Mouse (Mus musculus) forebrain, embryonic 11.5 days (tissue): ENCODE results near the gene Urb2. TPM values are rescaled to one million over a fixed set of nuclear protein-coding genes. Genes with fewer than 3 reads are reported as not detected.

ENCODE experiments used
- ATAC-seq: fragments of 200-750 bp; cut with Nextera tagmentation; replicated peaks from 2 replicates; pipeline ENCODE4 v1.8.0; 2017; ENCODE audit warnings: moderate TSS enrichment; ENCODE audit not compliant: low FRiP score
- DNase-seq: peaks from one replicate; pipeline ENCODE4 v3.0.0-alpha.2; 2017; ENCODE audit warnings: low spot score
- H3K27ac ChIP-seq: fragments of 300-500 bp; sonication (generic); 2 replicates; pipeline ENCODE4 v1.5.1; 2014; ENCODE audit warnings: low read depth, low read length
- H3K27me3 ChIP-seq: fragments of 300-500 bp; sonication (generic); 2 replicates; pipeline ENCODE4 v1.6.1; 2014; ENCODE audit warnings: mild to moderate bottlenecking, low read length, mixed read lengths; ENCODE audit not compliant: control insufficient read depth, insufficient read depth
- H3K36me3 ChIP-seq: fragments of 300-500 bp; sonication (generic); 2 replicates; pipeline ENCODE4 v1.6.1; 2014; ENCODE audit warnings: mild to moderate bottlenecking, low read length, moderate library complexity, mixed read lengths; ENCODE audit not compliant: control insufficient read depth, insufficient read depth
- H3K4me1 ChIP-seq: fragments of 300-500 bp; sonication (generic); replicated peaks from 2 replicates; pipeline ENCODE4 v1.6.1; 2014; ENCODE audit warnings: low read length, mixed read lengths; ENCODE audit not compliant: control insufficient read depth, insufficient read depth
- H3K4me2 ChIP-seq: fragments of 300-500 bp; sonication (generic); 2 replicates; pipeline ENCODE4 v1.6.1; 2014; ENCODE audit warnings: low read depth, mild to moderate bottlenecking, low read length, moderate library complexity, mixed read lengths; ENCODE audit not compliant: severe bottlenecking
- H3K4me3 ChIP-seq: fragments of 300-500 bp; sonication (generic); 2 replicates; pipeline ENCODE4 v1.5.1; 2014; ENCODE audit warnings: low read depth, low read length
- H3K9ac ChIP-seq: fragments of 300-500 bp; sonication (generic); 2 replicates; pipeline ENCODE4 v1.6.1; 2014; ENCODE audit warnings: low read length
- H3K9me3 ChIP-seq: fragments of 300-500 bp; sonication (generic); 2 replicates; pipeline ENCODE4 v1.6.1; 2016; ENCODE audit warnings: low read length, mixed read lengths; ENCODE audit not compliant: control insufficient read depth
- WGBS: fragments of 180-500 bp; shearing (Covaris S2); extraction: QIAGEN DNeasy Blood & Tissue Kit; methylation state at CpG from one replicate; pipeline ENCODE4 v1.1.7; 2014; 5-methylcytosine and 5-hydroxymethylcytosine counted together
- polyA plus RNA-seq: library from polyadenylated mRNA; unstranded; fragments of >200 nt; fragmentation: Nextera tagmentation; extraction: Ambion mirVana; gene quantifications from 2 replicates; pipeline ENCODE4 v1.2.1, GENCODE M21; 2014

Gene Urb2
- polyA plus RNA-seq, 1 experiment from 2014 or later = 9.6 TPM

DNA sequence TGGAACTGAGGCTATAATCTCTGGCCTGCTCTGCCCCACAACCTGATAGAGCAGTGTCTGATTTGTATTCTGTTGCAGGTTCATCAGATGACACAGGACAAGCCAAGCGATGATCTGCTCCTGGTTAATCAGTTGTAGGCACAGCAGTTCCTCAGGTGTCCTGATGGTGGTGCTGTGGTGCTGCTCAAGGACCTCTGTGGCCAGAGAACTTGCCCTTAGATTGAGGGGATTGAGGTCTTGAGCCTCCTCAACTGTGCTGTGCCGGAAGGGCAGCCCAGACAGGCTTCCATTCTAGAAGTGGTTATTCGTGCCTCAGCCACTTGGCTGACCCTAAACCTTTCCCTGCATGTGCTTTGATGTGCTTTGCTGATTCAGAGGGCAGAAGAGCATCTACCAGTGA is 30.8 kb downstream of the Urb2 start:
- no peak overlapping the region for H3K9ac ChIP-seq
- no peak overlapping the region for H3K4me2 ChIP-seq
- H3K27me3 ChIP-seq = no peaks in the 10 kb centered on the region
- no peaks in the 10 kb centered on the region for H3K9me3 ChIP-seq
- no peak overlapping the region for H3K27ac ChIP-seq
- no peak overlapping the region for H3K4me3 ChIP-seq
- H3K36me3 ChIP-seq = no peaks in the 10 kb centered on the region; the same call in 1 of the 2 replicates
- ATAC-seq (peak; percentile 30; the same call in 1 of the 2 replicates), DNase-seq (peak; percentile 84)
- 18% methylated on average over 3 of the region's 3 CpGs for WGBS
- no peaks in the 10 kb centered on the region for H3K4me1 ChIP-seq

DNA sequence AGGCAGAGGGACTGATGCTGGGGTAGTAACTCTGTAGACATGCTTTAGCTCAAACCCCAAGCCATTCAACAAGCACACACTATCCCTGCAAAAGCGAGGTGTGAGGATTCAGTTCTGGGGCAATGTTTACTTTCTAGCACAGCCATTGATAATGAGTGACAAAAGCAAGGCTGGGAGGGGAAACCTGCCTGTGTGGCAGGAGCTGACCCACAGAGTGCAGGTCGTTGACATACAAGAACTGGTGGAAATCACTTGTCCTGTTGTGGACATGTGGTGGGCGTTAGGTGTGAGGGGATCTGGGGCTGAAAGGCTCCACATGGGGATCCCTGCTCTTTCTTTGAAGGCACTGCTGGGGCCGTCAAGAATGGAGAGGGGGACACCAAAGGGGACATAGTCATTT is 31.3 kb downstream of the Urb2 start:
- H3K9ac ChIP-seq = no peak overlapping the region
- no peaks in the 10 kb centered on the region for H3K4me1 ChIP-seq
- no peak overlapping the region for H3K4me2 ChIP-seq
- DNase-seq = no peak
- ATAC-seq = no peak
- H3K4me3 ChIP-seq = no peak overlapping the region
- H3K27ac ChIP-seq = no peak overlapping the region
- WGBS = 72% methylated on average over 4 of the region's 4 CpGs
- H3K9me3 ChIP-seq = no peaks in the 10 kb centered on the region
- H3K36me3 ChIP-seq = no peaks in the 10 kb centered on the region; the same call in 1 of the 2 replicates
- no peaks in the 10 kb centered on the region for H3K27me3 ChIP-seq

DNA sequence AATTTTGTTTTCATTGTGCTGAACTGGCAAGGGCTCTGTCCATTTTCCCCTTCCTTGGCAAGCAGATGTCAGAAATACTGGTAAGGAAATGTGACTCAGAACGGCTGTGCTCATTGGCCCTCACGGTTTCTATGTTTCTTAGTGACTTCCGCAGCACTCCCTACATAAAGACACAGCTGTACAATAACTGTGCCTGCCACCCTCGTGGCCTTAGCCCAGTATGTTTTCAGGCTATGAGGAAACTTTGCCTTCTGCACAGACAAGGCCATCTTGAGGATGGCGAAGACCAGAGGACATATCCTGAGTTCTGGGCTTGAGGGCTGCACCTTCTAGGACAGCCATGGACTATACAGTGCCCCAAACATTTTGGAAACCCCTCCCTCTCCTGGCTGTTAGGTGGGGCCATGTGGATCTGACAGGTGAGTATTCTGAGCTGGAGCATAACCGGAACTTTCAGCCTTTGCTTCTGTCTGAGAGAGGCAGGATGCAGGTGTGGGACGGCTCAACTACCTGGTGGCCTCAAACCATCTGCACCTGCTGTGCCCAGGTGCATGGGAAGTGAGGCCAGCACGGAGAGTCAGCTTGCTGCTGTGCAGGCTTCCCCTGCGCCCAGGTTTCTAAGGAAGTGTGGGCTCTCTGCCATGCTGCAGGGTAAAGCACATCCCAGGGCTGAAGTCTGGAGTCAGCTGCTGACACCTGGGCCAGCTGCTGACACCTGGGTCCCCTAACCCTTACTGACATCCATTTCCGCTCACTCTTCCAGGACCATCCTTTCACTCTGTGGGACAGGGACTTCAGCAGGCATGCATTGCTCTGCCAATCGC is 35.7 kb downstream of the Urb2 start:
- H3K9ac ChIP-seq = no peak overlapping the region
- no peaks in the 10 kb centered on the region for H3K4me1 ChIP-seq
- no peaks in the 10 kb centered on the region for H3K9me3 ChIP-seq
- ATAC-seq = no peak
- DNase-seq = no peak
- 81% methylated on average over 11 of the region's 11 CpGs for WGBS
- H3K27me3 ChIP-seq = no peaks in the 10 kb centered on the region
- no peak overlapping the region for H3K4me2 ChIP-seq
- no peak overlapping the region for H3K27ac ChIP-seq
- H3K4me3 ChIP-seq = no peak overlapping the region
- no peaks in the 10 kb centered on the region for H3K36me3 ChIP-seq

DNA sequence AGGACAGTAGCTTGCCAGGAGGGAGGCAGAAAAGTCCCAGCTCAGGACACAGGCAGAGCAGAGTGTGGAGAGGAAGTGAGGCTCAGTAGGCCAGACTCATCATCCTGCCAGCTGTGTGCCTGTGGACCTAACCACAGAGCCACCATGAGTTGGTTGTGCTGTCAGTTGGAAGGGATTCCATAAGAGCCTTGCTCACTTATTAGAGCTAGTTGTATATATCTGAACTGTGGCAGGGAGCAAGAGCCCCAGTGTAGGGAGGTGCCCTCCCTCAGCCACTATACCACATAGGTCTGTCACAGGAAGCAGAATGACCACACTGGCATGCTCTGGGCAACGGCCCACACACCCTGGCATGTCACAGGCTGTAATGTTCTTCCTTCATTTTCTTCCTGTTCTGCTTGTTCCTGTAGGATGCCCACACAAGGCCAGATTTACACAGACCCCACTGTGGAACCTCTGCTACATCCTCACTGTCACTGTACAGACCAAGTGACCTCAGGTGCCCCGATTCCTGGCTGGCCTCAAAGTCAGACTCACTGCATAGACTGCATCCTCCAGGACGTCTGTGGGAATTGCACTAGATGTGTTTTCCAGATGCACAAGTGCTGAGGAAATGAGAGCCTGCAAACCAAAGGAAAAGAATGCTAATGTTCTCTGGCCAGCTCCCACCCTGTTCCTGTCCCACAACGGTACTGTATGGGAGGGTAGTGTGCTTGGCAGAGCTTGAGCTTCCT is 45.2 kb downstream of the Urb2 start:
- DNase-seq = no peak
- Histone ChIP-seq H3K9ac (no peak overlapping the region), H3K27ac (no peak overlapping the region), H3K36me3 (no peaks in the 10 kb centered on the region), H3K4me3 (no peak overlapping the region), H3K4me1 (no peaks in the 10 kb centered on the region), H3K4me2 (no peak overlapping the region), H3K27me3 (no peaks in the 10 kb centered on the region), H3K9me3 (no peaks in the 10 kb centered on the region)
- WGBS = 80% methylated on average over 4 of the region's 4 CpGs
- ATAC-seq = no peak

DNA sequence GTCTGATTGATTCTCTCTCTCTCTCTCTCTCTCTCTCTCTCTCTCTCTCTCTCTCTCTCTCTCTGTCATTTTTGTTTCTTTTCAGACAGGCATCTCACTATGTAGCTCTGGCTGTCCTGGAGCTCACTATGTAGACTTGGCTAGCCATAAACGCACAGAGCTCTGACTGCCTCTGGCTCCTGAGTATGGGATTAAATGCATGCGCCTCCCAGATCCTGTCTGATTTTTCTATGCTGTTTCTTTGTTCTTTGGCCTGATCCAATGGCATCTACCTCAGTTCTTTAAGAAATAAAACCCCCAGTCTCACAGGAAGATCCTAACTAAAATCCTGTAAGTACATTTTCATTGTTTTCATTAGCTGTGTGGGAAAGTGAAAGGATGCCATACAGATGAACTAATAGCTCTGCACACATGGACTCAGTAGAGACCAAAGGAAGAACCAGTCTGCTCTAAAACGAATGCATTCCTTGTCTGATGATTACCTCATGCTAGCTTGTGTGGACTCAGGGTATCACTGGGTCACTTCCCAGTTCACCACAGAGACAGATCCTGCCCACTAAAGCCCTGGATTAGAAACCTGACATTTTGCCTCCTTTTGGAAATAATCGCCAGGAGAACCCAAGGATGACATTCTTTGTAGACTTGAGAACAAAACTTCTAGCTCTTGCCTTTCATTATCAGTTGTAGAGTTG is 45.9 kb downstream of the Urb2 start:
- Histone ChIP-seq H3K36me3 (no peaks in the 10 kb centered on the region), H3K27ac (no peak overlapping the region), H3K27me3 (no peaks in the 10 kb centered on the region), H3K4me3 (no peak overlapping the region), H3K9ac (no peak overlapping the region), H3K9me3 (no peaks in the 10 kb centered on the region), H3K4me1 (no peaks in the 10 kb centered on the region), H3K4me2 (no peak overlapping the region)
- DNase-seq (no peak), ATAC-seq (no peak)
- WGBS = 83% methylated on average over 4 of the region's 4 CpGs

DNA sequence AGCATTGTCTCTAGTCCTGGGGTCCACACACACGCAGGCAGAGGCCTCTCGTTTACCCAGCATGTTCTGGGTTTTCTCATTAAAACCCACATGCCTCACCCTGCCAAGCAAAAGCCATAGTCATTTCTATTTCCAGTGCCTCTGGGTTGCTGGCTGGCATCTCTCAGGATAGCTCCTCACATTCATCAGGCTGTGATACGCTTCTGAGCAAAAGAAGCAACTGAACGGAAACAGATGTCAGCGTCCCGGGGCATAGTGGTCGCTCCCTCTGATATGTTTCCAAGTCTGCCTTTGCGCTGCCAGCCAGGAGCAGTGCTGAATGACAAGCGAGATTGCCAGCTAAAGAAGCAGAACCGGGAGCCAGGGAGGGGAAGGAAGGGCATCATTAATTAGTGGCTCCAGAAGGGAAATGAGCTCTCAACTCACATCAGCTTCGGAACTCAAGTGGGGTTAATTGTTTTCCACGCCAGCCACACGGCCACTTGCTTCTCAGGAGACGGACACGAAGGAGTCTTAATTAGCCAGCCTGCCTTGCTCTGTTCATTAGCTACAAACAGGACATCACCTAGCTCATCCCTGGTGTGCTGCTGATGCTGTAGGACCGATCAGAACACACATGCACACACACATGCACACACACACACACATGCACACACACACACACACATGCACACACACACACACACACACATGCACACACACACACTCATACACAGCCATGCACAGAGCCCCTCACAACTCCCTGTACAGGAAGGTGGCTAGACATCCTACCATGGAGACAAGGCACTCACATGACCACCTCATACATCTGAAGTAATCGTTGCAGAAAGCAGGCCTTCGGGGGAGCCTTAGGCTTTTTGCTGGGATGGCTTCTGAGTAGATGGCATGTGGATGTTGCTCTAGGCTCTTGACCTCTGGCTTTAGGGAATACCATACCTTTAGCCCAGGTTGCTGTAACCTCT is 49.3 kb downstream of the Urb2 start:
- Histone ChIP-seq H3K36me3 (no peaks in the 10 kb centered on the region), H3K4me1 (no peaks in the 10 kb centered on the region), H3K4me3 (no peak overlapping the region), H3K27ac (no peak overlapping the region), H3K4me2 (no peak overlapping the region), H3K9me3 (no peaks in the 10 kb centered on the region), H3K27me3 (no peaks in the 10 kb centered on the region), H3K9ac (no peak overlapping the region)
- WGBS = 45% methylated on average over 18 of the region's 18 CpGs
- DNase-seq = no peak
- ATAC-seq = no peak

DNA sequence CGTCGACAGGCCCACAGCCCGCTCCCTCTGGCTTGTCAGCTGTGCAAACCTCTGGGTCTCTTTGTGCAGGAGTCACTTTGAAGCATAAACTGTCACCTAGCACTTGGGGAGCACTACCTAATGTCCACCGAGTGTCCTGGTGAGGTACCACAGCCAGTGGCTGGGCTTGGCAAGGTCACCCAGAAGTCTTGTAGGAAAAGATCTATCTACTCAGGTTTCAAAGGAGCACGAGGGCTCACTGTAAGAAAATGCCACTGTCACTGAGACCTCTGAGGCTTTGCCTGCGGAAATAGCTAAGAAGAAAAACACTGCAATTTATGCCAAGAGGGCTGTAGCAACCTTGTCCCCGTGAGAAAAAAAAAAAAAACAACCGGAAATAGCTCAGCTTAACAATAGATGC is 54.7 kb downstream of the Urb2 start:
- H3K4me1 ChIP-seq = no peaks in the 10 kb centered on the region
- H3K27me3 ChIP-seq = no peaks in the 10 kb centered on the region
- H3K9me3 ChIP-seq = no peaks in the 10 kb centered on the region
- H3K4me3 ChIP-seq = no peak overlapping the region
- no peaks in the 10 kb centered on the region for H3K36me3 ChIP-seq
- 72% methylated on average over 8 of the region's 8 CpGs for WGBS
- H3K4me2 ChIP-seq = no peak overlapping the region
- H3K27ac ChIP-seq = no peak overlapping the region
- ATAC-seq = no peak
- peak; percentile 44 for DNase-seq
- H3K9ac ChIP-seq = no peak overlapping the region

DNA sequence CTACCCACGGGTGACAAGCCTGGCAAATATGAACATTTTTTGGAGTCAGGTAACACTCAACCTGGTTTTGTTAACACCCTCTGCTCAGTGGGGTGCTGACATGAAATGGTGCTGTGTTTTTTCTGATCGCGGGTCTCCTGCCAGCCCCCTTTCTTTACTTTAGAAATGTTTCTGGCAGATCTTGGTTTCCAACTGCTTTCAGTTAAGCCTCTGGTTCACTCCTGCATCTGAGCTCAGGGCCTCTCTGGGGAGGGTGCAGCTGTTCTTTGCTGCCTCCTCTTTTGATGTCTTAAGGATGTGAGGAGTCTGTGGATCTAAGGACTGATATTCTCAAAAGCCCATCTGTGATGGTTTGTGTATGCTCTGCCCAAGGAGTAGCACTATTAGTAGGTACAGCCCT is 55.1 kb downstream of the Urb2 start:
- Histone ChIP-seq H3K4me2 (no peak overlapping the region), H3K27ac (no peak overlapping the region), H3K36me3 (no peaks in the 10 kb centered on the region), H3K4me1 (no peaks in the 10 kb centered on the region), H3K9me3 (no peaks in the 10 kb centered on the region), H3K9ac (no peak overlapping the region), H3K27me3 (no peaks in the 10 kb centered on the region), H3K4me3 (no peak overlapping the region)
- ATAC-seq = no peak
- DNase-seq = no peak
- 64% methylated on average over 3 of the region's 3 CpGs for WGBS
